Mouse (Mus musculus): ENCODE data around the gene Pigx. TPM values are rescaled to one million over a fixed set of nuclear protein-coding genes. Genes with fewer than 3 reads are reported as not detected.

Pigx gene
- total RNA-seq, 2 experiments from 2014 or later, result 5.9 to 30.4 TPM

DNA sequence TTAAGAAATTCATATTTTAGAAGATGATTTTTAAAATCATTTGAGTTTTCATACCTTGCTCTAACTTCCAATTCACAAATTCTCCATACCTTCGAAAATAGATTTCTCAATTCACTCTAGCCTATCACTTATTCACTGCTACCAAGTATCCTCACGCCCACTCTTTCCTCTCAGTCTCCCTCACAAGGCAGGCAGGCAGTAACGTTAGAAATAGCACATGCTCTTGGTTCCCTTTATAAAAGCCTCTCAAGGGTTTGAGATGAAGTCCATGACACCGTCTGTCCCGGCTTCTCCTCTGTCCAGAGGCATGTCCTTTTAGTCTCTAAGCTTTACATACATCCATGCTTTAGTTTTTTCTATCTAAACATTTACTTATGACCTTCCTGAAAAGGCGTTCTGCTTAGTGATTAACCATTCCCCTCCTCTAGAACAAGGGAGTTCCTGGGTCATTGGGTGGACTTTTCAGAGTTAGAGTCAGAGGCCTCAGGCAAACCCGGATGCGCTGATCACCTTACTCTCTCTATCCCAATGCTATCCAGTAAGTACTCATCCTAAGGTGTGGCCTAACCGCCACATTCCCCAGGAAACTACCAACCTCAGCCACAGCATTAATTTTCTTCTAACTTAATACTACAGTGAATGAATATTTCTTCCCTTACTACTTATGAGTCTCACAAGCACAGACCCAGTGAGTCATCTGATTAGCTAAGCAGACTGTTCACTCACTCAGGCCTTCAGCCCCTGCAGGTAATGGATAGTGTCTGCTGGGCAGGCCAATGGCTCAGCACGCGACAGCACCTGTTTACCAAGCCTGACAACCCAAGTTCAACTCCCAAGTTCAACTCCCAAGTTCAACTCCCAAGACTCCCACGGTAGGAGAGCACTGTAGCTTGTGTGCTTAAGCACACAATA is 30.9 kb downstream of the Pigx start:
- no peak for ATAC-seq (replicated peaks; ENCODE audit: low FRiP score, poor library complexity, severe bottlenecking)

DNA sequence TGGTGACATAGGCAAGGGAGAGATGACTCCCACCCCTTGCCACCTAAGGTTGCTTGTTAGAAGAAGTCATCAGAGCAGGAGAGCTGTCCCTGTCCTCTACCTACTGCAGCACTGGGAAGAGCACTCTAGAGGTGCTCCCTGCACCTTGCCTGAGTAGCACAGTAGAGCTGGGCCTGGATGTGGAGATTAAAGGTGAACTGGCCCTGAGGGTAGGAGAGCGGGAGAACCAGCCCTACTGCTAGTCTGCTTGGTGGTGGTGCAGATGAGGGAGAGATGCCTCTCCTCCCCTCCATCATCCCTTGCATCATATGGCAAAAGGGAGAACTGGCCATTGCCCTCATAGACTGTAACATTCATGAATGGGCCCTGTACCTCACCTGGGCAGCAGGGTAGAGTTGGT is 32.6 kb downstream of the Pigx start:
- ATAC-seq (replicated peaks; ENCODE audit: low FRiP score, poor library complexity, severe bottlenecking), result no peak

DNA sequence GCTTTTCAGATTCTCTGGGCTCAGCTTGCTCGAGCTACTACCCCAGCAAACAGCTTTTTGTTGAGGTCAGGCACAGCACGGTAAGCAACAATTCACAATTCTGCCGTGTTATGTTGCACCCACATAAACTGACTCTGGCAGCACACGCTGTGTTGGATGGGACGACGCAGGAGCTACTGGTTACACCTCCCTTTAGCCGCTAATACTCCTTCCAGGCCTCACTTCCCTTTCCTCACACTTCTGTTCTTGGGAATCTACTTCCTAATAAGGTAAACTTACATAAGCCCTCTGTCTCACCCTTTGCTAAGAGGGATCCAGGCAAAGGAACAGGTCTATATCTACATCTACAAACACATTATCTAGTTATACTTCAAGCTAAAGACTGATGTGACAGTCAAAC is 35.6 kb downstream of the Pigx start:
- no peak for ATAC-seq (replicated peaks; ENCODE audit: low FRiP score, poor library complexity, severe bottlenecking)

DNA sequence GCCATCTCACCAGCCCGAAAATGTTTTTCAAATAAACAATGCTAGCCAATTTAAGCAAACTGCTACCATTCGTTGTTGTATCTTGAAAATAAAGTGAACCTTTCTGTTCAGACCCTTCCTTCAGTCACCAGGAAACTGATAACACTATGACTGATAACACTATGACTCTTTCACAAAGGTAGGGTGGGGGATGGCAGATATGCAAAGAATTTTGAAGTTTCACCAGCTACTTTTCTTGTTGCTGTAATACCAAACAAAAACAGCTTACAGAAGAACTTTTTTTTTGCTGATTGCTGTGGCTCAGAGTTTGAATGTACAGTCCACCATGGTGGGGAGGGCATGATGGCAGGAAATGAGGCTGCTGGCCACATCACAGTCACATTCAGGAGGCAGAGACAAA is 37.3 kb downstream of the Pigx start:
- ATAC-seq (replicated peaks; ENCODE audit: low FRiP score, poor library complexity, severe bottlenecking), result no peak

DNA sequence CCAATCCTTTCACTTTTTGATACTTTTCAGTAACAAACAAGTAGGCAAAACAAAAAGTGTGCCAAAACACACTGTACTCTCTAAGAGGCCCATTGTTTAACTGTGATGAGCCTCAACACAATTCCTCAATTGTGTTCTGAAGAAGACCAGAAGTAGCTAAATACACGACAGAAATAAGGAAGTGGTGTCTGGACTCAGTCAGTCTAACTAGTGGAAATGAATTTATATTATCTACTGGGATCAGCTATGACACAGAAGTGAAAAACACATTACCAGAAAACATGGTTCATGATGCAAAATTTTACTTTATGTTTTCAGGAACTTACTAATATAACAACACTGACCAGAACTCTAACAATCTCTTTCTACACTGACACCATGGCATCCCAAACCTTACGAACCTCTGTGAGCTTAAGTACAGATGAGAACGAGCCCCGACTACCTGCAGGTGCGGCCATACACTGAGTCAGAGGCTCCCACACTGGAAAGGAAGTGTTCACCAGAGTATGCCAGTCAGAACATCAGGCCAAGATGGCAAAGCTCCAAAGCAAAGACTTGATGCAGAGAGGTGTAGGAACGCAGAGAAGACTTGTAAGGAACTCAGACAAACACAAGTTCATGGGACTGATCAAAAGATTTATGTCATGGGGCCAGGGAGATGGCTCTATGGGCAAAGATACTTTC is 39.6 kb downstream of the Pigx start:
- no peak for ATAC-seq (replicated peaks; ENCODE audit: low FRiP score, poor library complexity, severe bottlenecking)

DNA sequence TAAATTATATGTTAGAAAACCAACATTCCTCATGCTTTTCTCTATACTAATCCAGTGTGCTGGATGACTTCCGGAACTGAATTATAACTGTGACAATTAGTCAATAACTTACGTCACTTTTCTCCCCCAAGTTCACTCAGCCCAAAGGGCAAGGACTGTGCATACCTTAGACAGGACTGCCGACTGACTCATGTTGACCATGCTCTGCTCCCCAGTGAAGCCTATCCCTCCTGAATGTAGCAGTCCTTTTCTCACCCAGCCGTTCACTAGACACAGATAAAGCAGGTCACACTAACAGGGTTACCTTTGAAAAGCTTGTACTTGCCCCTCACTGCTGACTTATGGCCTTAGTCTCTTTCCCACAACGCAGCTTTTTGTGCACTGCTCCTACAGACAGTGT is 40.7 kb downstream of the Pigx start:
- no peak for ATAC-seq (replicated peaks; ENCODE audit: low FRiP score, poor library complexity, severe bottlenecking)

DNA sequence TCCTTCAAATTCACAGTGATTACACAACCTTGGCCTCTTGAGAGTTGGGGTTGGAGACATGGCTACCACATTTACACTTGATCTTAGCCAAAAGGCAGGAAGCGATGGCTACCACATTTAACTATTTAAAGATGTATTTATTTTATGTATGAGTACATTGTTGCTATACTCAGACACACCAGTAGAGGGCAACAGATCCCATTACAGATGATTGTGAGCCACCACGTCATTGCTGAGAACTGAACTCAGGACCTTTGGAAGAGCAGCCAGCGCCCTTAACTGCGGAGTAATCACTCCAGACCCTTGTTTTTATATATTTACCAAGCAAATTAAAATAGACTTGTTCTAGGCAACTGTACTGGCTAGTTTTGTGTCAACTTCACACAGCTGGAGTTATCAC is 57.2 kb downstream of the Pigx start:
- no peak for ATAC-seq (replicated peaks; ENCODE audit: low FRiP score, poor library complexity, severe bottlenecking)

Other genes with a start within 250 kb of the Pigx start
- gene Meltf, start 220.9 kb downstream of the Pigx start, total RNA-seq (2015; ENCODE audit: low replicate concordance), result not detected in 2 replicates
- not detected in 2 replicates for gene Meltf, start 220.9 kb downstream of the Pigx start, total RNA-seq (2017; ENCODE audit: low replicate concordance)
- 1.9 TPM in 1 of 2 replicates, not detected in the other for gene Pigz, start 165.9 kb downstream of the Pigx start, total RNA-seq (2015; ENCODE audit: low replicate concordance)
- 0.09 and 0.98 TPM in 2 replicates for gene Pigz, start 165.9 kb downstream of the Pigx start, total RNA-seq (2017; ENCODE audit: low replicate concordance)
- 3.1 and 14.0 TPM in 2 replicates for gene 0610012G03Rik, start 151.2 kb downstream of the Pigx start, total RNA-seq (2015; ENCODE audit: low replicate concordance)
- 1.3 and 7.2 TPM in 2 replicates for gene 0610012G03Rik, start 151.2 kb downstream of the Pigx start, total RNA-seq (2017; ENCODE audit: low replicate concordance)
- 3.1 and 11.7 TPM in 2 replicates for gene Ncbp2, start 151.2 kb downstream of the Pigx start, total RNA-seq (2015; ENCODE audit: low replicate concordance)
- 4.9 and 8.9 TPM in 2 replicates for gene Ncbp2, start 151.2 kb downstream of the Pigx start, total RNA-seq (2017; ENCODE audit: low replicate concordance)
- 2.3 and 4.4 TPM in 2 replicates for gene Senp5, start 96.5 kb downstream of the Pigx start, total RNA-seq (2015; ENCODE audit: low replicate concordance)
- 2.8 and 4.6 TPM in 2 replicates for gene Senp5, start 96.5 kb downstream of the Pigx start, total RNA-seq (2017; ENCODE audit: low replicate concordance)
- 10.2 and 21.7 TPM in 2 replicates for gene Pak2, start 20.4 kb downstream of the Pigx start, total RNA-seq (2015; ENCODE audit: low replicate concordance)
- gene Pak2, start 20.4 kb downstream of the Pigx start, total RNA-seq (2017; ENCODE audit: low replicate concordance), result 18.1 and 20.1 TPM in 2 replicates
- 13.4 and 15.4 TPM in 2 replicates for gene Cep19, start 60 bp upstream of the Pigx start, total RNA-seq (2015; ENCODE audit: low replicate concordance)
- 9.1 and 15.0 TPM in 2 replicates for gene Cep19, start 60 bp upstream of the Pigx start, total RNA-seq (2017; ENCODE audit: low replicate concordance)
- gene Nrros, start 65.9 kb upstream of the Pigx start, total RNA-seq (2015; ENCODE audit: low replicate concordance), result 29.0 and 38.5 TPM in 2 replicates
- 18.1 and 25.4 TPM in 2 replicates for gene Nrros, start 65.9 kb upstream of the Pigx start, total RNA-seq (2017; ENCODE audit: low replicate concordance)
- gene Bex6, start 80.1 kb upstream of the Pigx start, total RNA-seq (2015; ENCODE audit: low replicate concordance), result 1.9 and 6.9 TPM in 2 replicates
- gene Bex6, start 80.1 kb upstream of the Pigx start, total RNA-seq (2017; ENCODE audit: low replicate concordance), result 3.2 and 7.8 TPM in 2 replicates
- 1.9 and 2.7 TPM in 2 replicates for gene Fbxo45, start 147.4 kb upstream of the Pigx start, total RNA-seq (2015; ENCODE audit: low replicate concordance)
- gene Fbxo45, start 147.4 kb upstream of the Pigx start, total RNA-seq (2017; ENCODE audit: low replicate concordance), result 8.0 and 10.0 TPM in 2 replicates
- gene Wdr53, start 147.5 kb upstream of the Pigx start, total RNA-seq (2015; ENCODE audit: low replicate concordance), result 0.58 and 2.3 TPM in 2 replicates
- 5.3 and 5.6 TPM in 2 replicates for gene Wdr53, start 147.5 kb upstream of the Pigx start, total RNA-seq (2017; ENCODE audit: low replicate concordance)
- gene Smco1, start 171.7 kb upstream of the Pigx start, total RNA-seq (2015; ENCODE audit: low replicate concordance), result not detected in 2 replicates
- gene Smco1, start 171.7 kb upstream of the Pigx start, total RNA-seq (2017; ENCODE audit: low replicate concordance), result not detected in 2 replicates
- gene Rnf168, start 177.7 kb upstream of the Pigx start, total RNA-seq (2015; ENCODE audit: low replicate concordance), result 5.0 and 10.0 TPM in 2 replicates
- gene Rnf168, start 177.7 kb upstream of the Pigx start, total RNA-seq (2017; ENCODE audit: low replicate concordance), result 27.6 and 29.0 TPM in 2 replicates
- gene Ubxn7, start 232.5 kb upstream of the Pigx start, total RNA-seq (2015; ENCODE audit: low replicate concordance), result 52.1 and 72.9 TPM in 2 replicates
- gene Ubxn7, start 232.5 kb upstream of the Pigx start, total RNA-seq (2017; ENCODE audit: low replicate concordance), result 58.9 and 66.2 TPM in 2 replicates